Mouse (Mus musculus) embryonic facial prominence, embryonic 12.5 days (tissue): Measurements from ENCODE around the gene Mill2. TPM values are rescaled to one million over a fixed set of nuclear protein-coding genes. Genes with fewer than 3 reads are reported as not detected.

Experiments
- ATAC-seq: fragments of 200-750 bp; cut with Nextera tagmentation; 2 replicates; pipeline ENCODE4 v1.8.0; 2017; ENCODE audit not compliant: insufficient number of reproducible peaks, insufficient read depth, low FRiP score, low TSS enrichment
- H3K27ac ChIP-seq: fragments of 300-500 bp; sonication (generic); 2 replicates; pipeline ENCODE4 v1.5.1; 2016; ENCODE audit warnings: mild to moderate bottlenecking
- H3K27me3 ChIP-seq: fragments of 300-500 bp; sonication (generic); 2 replicates; pipeline ENCODE4 v1.6.1; 2016; ENCODE audit warnings: mild to moderate bottlenecking, moderate library complexity
- H3K36me3 ChIP-seq: fragments of 300-500 bp; sonication (generic); 2 replicates; pipeline ENCODE4 v1.6.1; 2016; ENCODE audit warnings: mild to moderate bottlenecking
- H3K4me1 ChIP-seq: fragments of 300-500 bp; sonication (generic); 2 replicates; pipeline ENCODE4 v1.6.1; 2016
- H3K4me2 ChIP-seq: fragments of 300-500 bp; sonication (generic); replicated peaks from 2 replicates; pipeline ENCODE4 v1.6.1; 2016; ENCODE audit warnings: mild to moderate bottlenecking, moderate library complexity
- H3K4me3 ChIP-seq: fragments of 300-500 bp; sonication (generic); 2 replicates; pipeline ENCODE4 v1.5.1; 2016; ENCODE audit warnings: mild to moderate bottlenecking
- H3K9ac ChIP-seq: fragments of 300-500 bp; sonication (generic); 2 replicates; pipeline ENCODE4 v1.6.1; 2016; ENCODE audit warnings: mild to moderate bottlenecking, moderate library complexity
- H3K9me3 ChIP-seq: fragments of 300-500 bp; sonication (generic); 2 replicates; pipeline ENCODE4 v1.6.1; 2016; ENCODE audit warnings: mild to moderate bottlenecking, moderate library complexity
- WGBS: fragments of 180-500 bp; shearing (Covaris S2); methylation state at CpG from one replicate; pipeline ENCODE4 v1.1.7; 2016; 5-methylcytosine and 5-hydroxymethylcytosine counted together
- polyA plus RNA-seq: library from polyadenylated mRNA; unstranded; fragments of >200 nt; fragmentation: Nextera tagmentation; extraction: Ambion mirVana; gene quantifications from 2 replicates; pipeline ENCODE4 v1.2.1, GENCODE M21; 2016

Gene Mill2
- polyA plus RNA-seq, 1 experiment from 2014 or later = 0.12 TPM

DNA sequence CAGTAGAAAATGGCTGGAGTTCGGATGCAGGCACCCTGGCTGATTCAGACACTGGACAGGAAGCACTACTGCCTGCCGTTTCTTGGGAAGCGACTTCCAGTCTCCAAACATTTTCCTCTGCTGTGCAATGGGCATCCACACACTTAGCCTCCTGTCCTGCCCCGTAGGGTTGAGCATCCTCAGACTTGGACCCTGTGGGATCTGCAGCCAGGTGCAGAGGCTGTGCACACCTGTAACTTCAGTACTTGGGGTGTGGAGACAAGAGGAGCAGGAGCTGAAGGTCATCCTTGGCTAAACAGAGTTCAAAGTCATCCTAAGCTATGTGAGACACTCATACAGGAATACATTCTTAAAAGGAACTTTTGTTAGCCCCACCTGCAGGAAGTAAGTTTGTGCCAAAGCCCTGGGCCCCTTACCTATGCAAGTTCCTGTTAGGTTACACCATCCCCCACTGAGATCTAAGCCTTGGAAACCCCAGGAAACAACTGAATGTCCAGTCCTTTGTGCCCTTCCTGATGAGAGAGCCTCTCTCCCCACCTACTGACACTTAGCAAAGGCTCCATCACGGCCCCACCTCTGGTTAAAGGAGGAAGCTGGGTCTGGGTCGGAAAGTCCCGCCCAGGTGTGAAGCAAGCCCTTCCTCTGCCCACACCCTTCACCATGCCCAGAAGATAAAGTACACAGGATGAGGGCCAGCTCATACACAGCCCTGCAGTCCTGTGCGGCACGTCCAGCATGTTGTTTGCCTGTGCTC lies 44.4 kb downstream of the Mill2 start:
- 60% methylated on average over 9 of the region's 9 CpGs for WGBS
- H3K4me2 ChIP-seq = no peak overlapping the region
- no peaks in the 10 kb centered on the region for H3K9me3 ChIP-seq
- H3K9ac ChIP-seq = no peak overlapping the region
- H3K4me1 ChIP-seq = no peaks in the 10 kb centered on the region
- H3K27ac ChIP-seq = no peak overlapping the region
- no peak for ATAC-seq
- H3K27me3 ChIP-seq = no peaks in the 10 kb centered on the region
- no peak overlapping the region for H3K4me3 ChIP-seq
- no peaks in the 10 kb centered on the region for H3K36me3 ChIP-seq

DNA sequence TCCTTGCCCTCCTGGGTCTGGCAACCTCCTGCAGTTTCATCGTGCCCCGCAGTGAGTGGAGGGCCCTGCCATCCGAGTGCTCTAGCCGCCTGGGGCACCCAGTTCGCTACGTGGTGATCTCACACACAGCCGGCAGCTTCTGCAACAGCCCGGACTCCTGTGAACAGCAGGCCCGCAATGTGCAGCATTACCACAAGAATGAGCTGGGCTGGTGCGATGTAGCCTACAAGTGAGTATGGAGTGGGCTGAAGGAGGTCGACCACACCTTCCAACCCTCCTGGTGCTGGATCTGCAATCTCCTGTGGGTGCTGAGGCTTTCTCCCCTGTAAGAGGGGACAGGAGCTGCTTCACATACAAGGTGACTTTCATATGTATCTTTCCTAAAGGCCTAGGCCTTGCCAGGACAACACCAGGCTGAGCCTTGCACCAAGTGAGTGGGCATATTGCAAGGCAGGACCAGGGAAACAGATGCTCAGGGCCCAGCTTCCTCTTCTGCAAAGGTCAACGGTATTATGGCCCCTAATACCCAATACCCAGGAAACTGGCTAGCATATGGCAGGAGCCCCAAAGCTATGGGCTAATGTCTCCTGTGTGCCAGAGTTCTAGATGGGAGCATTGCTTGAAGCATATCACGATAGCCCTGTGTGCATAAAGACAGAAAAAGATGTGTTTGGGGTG lies 45.1 kb downstream of the Mill2 start:
- Histone ChIP-seq H3K36me3 (no peaks in the 10 kb centered on the region), H3K9ac (no peak overlapping the region), H3K4me2 (no peak overlapping the region), H3K9me3 (no peaks in the 10 kb centered on the region), H3K27ac (no peak overlapping the region), H3K4me1 (no peaks in the 10 kb centered on the region), H3K27me3 (no peaks in the 10 kb centered on the region), H3K4me3 (no peak overlapping the region)
- WGBS = 60% methylated on average over 13 of the region's 13 CpGs
- ATAC-seq = no peak

DNA sequence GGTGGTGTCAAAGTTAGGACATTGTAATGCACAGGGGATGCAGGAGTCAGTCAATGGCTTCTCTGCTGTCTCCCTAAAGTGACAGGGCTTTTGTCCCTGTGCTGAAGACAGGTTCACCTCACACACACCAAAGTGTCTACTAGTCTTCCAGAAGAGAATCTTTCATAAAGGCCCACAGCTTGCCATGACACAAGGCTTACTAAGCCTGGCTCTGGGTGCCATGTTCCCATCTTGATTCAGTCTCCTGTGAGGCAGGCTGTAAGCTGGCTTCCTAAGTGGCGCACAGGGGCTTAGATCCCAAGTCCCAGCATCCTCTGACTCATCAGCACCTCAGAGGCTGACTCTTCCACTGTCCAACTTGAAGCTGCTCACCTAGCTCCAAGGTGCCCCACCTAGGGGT lies 47.2 kb downstream of the Mill2 start:
- Histone ChIP-seq H3K4me3 (no peak overlapping the region), H3K4me1 (no peaks in the 10 kb centered on the region), H3K4me2 (no peak overlapping the region), H3K27ac (no peak overlapping the region), H3K27me3 (no peaks in the 10 kb centered on the region), H3K9me3 (no peaks in the 10 kb centered on the region), H3K36me3 (0 out of 2 replicates have a peak, but pooled peaks cover 6% of the 10 kb centered on the region), H3K9ac (no peak overlapping the region)
- no peak for ATAC-seq
- WGBS = 88% methylated on average over 1 of the region's 1 CpGs

DNA sequence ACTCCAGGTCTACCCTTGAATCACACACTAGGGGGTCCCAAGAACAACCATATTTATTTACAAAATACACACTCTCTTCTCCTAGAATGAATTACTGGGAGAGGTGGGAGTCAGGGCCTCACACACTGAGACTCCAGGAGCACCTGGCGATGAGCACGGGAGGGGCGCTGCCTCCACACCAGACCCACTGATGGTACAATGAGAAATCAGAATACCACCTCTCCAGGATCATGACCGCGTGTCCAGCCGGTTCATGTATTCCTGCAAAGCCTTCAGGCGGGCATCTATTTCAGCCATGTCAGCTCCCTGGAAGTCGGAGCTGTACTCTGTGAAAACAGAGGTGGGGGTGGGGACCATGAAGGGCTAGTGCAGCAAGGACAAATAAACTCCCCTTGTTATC lies 51.1 kb downstream of the Mill2 start:
- peaks cover 16% of the 10 kb centered on the region for H3K4me1 ChIP-seq
- no peak overlapping the region for H3K4me3 ChIP-seq
- no peak overlapping the region for H3K27ac ChIP-seq
- no peak overlapping the region for H3K4me2 ChIP-seq
- H3K36me3 ChIP-seq = 0 out of 2 replicates have a peak, but pooled peaks cover 6% of the 10 kb centered on the region
- H3K9ac ChIP-seq = no peak overlapping the region
- WGBS = 92% methylated on average over 8 of the region's 8 CpGs
- no peaks in the 10 kb centered on the region for H3K9me3 ChIP-seq
- H3K27me3 ChIP-seq = peaks cover 13% of the 10 kb centered on the region
- no peak for ATAC-seq

DNA sequence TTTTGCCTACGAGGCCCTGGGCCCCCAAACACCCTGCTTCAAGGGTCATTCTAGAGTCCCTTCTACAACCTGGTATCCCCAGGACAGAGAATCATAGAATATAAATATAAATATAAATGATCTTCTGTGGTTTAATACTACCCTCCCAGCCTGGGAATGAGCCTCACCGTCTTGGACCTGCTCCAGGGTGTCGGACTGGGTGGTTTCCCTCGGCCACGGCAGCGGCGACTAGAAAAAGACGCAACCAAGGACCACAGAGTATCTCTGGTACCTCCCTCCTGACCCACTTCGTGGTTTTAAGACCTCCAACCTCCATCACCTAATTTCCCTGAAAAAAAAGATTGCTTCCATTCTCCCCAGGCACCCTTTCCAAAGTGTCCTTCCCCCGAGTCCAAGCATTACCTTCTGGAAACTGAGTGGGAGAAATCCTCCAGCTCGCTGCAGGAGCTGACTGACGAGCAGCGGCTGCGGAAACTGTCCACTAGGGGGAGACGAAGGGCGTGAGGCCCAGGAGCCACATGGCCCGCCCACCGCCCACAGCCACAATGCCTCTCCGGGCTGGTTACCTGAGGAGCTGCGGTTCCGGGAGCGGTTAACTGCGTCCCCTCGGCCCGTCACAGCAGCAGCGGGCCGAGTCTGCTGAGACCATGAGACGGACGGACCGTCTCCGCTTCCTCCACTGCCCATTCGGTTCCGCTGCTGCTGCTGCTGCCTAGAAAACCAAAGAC lies 52.3 kb downstream of the Mill2 start:
- peak overlapping the region; percentile 42 for H3K4me3 ChIP-seq
- H3K4me2 ChIP-seq = peak overlapping the region; percentile 88
- H3K4me1 ChIP-seq = peaks cover 16% of the 10 kb centered on the region
- no peak overlapping the region for H3K27ac ChIP-seq
- WGBS = 20% methylated on average over 33 of the region's 33 CpGs
- H3K36me3 ChIP-seq = 0 out of 2 replicates have a peak, but pooled peaks cover 6% of the 10 kb centered on the region
- ATAC-seq = peak; percentile 25; the same call in 1 of the 2 replicates
- no peaks in the 10 kb centered on the region for H3K9me3 ChIP-seq
- H3K27me3 ChIP-seq = peaks cover 13% of the 10 kb centered on the region
- peak overlapping the region; percentile 42; the same call in 1 of the 2 replicates for H3K9ac ChIP-seq

DNA sequence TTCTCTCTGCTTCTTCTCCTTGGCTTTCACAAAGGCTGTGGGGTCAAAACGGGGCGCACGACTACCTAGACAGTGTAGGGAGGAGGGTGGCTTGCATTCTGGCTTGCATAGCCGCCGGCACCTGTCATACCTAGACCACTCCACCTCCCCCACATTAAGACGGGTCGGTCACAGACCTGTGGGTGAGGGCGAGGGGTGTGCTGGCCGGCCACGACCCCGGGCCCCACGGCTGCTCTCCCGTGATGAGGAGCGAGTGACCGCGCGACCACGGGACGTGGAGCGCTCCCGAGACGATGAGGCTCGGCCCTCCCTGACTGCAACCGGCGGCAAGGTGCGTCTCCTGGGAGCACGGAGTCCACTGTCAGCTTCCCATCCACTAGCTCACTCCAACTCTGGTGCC lies 53.2 kb downstream of the Mill2 start:
- peak overlapping the region; percentile 88 for H3K4me2 ChIP-seq

DNA sequence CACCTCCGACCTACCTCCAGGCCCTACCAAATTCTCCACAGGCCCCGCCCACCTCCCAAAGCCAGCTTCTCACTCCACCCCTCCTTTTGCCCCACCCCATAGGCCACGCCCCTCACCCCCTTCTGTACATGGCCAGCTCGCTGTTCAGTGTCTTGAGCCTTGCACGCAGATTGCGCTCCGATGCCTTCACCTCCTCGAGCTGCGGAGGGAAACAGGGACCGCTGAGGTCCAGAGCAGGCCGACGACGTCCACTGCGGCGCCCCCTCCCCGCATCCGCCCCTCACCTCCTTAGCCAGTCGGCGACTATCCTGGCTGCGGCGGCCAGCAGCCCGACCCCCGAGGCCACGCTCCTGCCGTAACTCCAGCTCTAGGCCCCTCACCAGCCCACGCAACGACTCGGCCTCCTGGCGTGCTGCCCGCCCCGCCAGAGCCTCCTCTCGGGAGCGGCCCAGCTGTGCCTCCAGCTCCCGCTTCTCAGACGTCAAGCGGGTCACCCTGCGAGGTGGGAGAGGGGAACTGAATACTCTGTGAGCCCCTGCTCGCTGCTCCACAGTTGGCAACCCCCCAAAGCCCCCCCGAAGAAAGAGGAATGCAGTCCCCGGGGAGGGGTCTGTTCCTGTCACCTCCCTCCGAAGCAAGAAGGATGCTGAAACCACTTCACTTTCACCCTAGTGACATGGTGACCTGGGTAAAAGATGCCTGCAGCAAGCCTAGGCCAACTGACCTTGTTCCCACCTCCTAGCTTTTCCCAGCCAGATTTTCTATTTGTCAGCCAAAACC lies 54.1 kb downstream of the Mill2 start:
- Histone ChIP-seq H3K9ac (peak overlapping the region; percentile 66), H3K27ac (0 out of 2 replicates have a peak overlapping the region, but pooled peaks have one; percentile 11), H3K9me3 (no peaks in the 10 kb centered on the region), H3K27me3 (peaks cover 13% of the 10 kb centered on the region), H3K36me3 (peaks cover 17% of the 10 kb centered on the region; the same call in 1 of the 2 replicates), H3K4me1 (peaks cover 16% of the 10 kb centered on the region), H3K4me3 (peak overlapping the region; percentile 42), H3K4me2 (peak overlapping the region; percentile 88)
- peak; percentile 18; the same call in 1 of the 2 replicates for ATAC-seq
- under 1% methylated on average over 41 of the region's 41 CpGs for WGBS

More for the DNA sequence above, 53.2 kb downstream of the Mill2 start:
- no peak for ATAC-seq
- H3K27me3 ChIP-seq = peaks cover 13% of the 10 kb centered on the region
- no peak overlapping the region for H3K9ac ChIP-seq
- no peak overlapping the region for H3K27ac ChIP-seq
- peaks cover 16% of the 10 kb centered on the region for H3K4me1 ChIP-seq
- WGBS = 35% methylated on average over 27 of the region's 27 CpGs
- H3K4me3 ChIP-seq = peak overlapping the region; percentile 42
- 0 out of 2 replicates have a peak, but pooled peaks cover 10% of the 10 kb centered on the region for H3K36me3 ChIP-seq
- no peaks in the 10 kb centered on the region for H3K9me3 ChIP-seq

DNA sequence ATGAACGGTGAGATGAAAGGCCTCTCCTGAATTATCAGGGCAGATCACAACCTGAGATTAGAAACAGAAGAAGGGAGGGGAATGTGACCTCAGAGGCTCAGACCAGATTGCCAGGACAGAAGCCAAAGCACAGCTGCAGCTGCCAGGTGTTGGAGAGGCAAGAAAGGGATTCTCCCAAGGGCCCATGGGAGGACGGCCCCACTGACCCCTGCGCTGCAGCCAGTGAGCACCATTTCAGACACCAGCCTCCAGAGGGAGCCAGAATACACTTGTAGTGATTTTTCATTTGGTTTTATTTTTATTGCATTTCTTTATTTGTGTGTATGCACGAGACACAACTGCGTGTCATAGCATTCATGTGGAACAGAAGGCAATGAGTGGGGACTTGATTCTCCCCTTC lies 56.8 kb downstream of the Mill2 start:
- Histone ChIP-seq H3K4me3 (no peak overlapping the region), H3K4me2 (no peak overlapping the region), H3K9me3 (no peaks in the 10 kb centered on the region), H3K36me3 (peaks cover 35% of the 10 kb centered on the region), H3K4me1 (peaks cover 16% of the 10 kb centered on the region), H3K27me3 (peaks cover 13% of the 10 kb centered on the region), H3K27ac (no peak overlapping the region), H3K9ac (no peak overlapping the region)
- WGBS = 39% methylated on average over 5 of the region's 5 CpGs
- ATAC-seq = no peak

DNA sequence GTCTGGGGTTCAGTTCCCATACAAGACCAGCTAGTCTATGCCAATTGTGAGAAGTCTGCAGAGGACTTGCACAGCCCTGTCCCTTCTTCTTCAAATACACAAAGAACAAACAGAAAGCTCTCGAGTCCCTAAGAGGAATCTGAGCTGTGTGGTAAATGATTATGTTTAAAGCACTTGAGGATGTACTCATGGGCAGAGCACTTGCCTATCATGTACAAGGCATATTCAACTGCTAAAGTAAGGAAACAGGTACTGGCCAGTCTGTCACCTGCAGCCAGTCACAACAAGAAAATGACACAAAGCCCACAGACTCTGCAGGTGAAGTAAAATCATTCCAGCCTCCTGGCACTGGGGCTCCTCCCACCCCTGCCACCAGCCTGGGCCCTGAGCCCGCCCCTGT lies 60.7 kb downstream of the Mill2 start:
- no peaks in the 10 kb centered on the region for H3K4me1 ChIP-seq
- H3K36me3 ChIP-seq = peaks cover 35% of the 10 kb centered on the region

DNA sequence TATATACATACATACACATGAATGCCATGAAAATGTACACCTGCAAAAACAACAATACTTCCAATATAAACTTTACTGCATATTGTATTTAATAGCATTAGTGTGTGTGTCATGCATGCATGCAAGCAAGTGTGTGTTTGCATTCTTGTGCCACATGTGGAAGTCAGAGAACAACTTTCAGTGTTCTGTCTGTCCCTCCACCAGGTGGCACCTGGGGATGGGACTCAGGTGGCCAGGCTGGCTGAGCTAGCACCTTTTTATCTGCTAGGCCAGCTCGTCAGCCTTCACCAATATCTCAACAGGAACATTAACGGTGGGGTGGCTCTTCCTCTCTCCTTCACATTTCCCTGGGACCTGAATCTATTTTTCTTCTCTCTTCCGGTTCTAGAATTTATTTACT lies 62.7 kb downstream of the Mill2 start:
- 78% methylated on average over 3 of the region's 3 CpGs for WGBS
- peaks cover 35% of the 10 kb centered on the region for H3K36me3 ChIP-seq

More for the DNA sequence above, 60.7 kb downstream of the Mill2 start:
- no peak overlapping the region for H3K9ac ChIP-seq
- no peak overlapping the region for H3K27ac ChIP-seq
- no peak overlapping the region for H3K4me3 ChIP-seq
- H3K4me2 ChIP-seq = no peak overlapping the region
- 91% methylated on average over 2 of the region's 2 CpGs for WGBS
- ATAC-seq = no peak
- no peaks in the 10 kb centered on the region for H3K9me3 ChIP-seq
- H3K27me3 ChIP-seq = no peaks in the 10 kb centered on the region

DNA sequence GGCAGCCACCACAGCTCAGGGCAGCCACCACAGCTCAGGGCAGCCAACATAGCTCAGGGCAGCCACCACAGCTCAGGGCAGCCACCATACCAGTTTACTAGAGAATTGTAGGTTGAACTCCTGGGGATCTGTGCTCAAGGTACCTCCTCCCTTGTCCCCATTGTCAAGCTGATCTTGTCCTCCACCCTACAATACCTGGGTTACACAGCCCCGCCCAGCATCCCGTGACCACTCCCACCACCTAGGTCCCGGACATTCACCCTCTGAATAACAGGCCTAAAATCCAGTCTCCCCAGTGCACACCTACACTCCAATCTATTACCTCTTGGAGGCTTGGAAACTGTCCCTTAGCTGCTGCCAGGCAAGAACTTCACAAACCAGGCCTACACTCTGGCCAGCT lies 65.2 kb downstream of the Mill2 start:
- Histone ChIP-seq H3K36me3 (peaks cover 13% of the 10 kb centered on the region), H3K9ac (no peak overlapping the region), H3K9me3 (no peaks in the 10 kb centered on the region), H3K27me3 (no peaks in the 10 kb centered on the region), H3K4me1 (peaks cover 10% of the 10 kb centered on the region), H3K27ac (no peak overlapping the region), H3K4me2 (no peak overlapping the region), H3K4me3 (no peak overlapping the region)
- no peak for ATAC-seq
- WGBS = 76% methylated on average over 3 of the region's 3 CpGs

More for the DNA sequence above, 62.7 kb downstream of the Mill2 start:
- H3K4me1 ChIP-seq = no peaks in the 10 kb centered on the region
- H3K27me3 ChIP-seq = no peaks in the 10 kb centered on the region
- no peak overlapping the region for H3K4me3 ChIP-seq
- no peaks in the 10 kb centered on the region for H3K9me3 ChIP-seq
- no peak for ATAC-seq
- H3K9ac ChIP-seq = no peak overlapping the region
- H3K4me2 ChIP-seq = no peak overlapping the region
- no peak overlapping the region for H3K27ac ChIP-seq
